Mouse (Mus musculus) heart, adult 2 months (tissue): ENCODE results near the gene Nos1ap. TPM values are rescaled to one million over a fixed set of nuclear protein-coding genes. Genes with fewer than 3 reads are reported as not detected.

Experiments used
- DNase-seq, 2 experiments: peaks; one replicate each; pipeline ENCODE4 v3.0.0; 2021
- H3K27ac ChIP-seq: fragments of 200-600 bp; 2 replicates; pipeline ENCODE4 v1.8.1; 2022
- H3K27me3 ChIP-seq: fragments of 200-500 bp; 2 replicates; pipeline ENCODE4 v1.6.1; 2012; ENCODE audit warnings: mild to moderate bottlenecking, low read length, inconsistent platforms, mixed read lengths; ENCODE audit not compliant: control insufficient read depth, insufficient read depth
- H3K36me3 ChIP-seq: fragments of 200-500 bp; 2 replicates; pipeline ENCODE4 v1.6.1; 2012; ENCODE audit warnings: low read length, inconsistent platforms; ENCODE audit not compliant: control insufficient read depth, insufficient read depth
- H3K4me1 ChIP-seq: fragments of 200-500 bp; 2 replicates; pipeline ENCODE4 v1.6.1; 2011; ENCODE audit warnings: low read length; ENCODE audit not compliant: control insufficient read depth, insufficient read depth
- H3K4me3 ChIP-seq: fragments of 200-600 bp; 2 replicates; pipeline ENCODE4 v1.8.1; 2022
- H3K79me2 ChIP-seq: fragments of 200-500 bp; replicated peaks from 2 replicates; pipeline ENCODE4 v1.6.1; 2012; ENCODE audit warnings: mild to moderate bottlenecking, inconsistent platforms, low read length, moderate library complexity, mixed read lengths; ENCODE audit not compliant: control insufficient read depth, insufficient read depth
- H3K9ac ChIP-seq: fragments of 200-500 bp; 2 replicates; pipeline ENCODE4 v1.6.1; 2012; ENCODE audit warnings: low read depth, mild to moderate bottlenecking, control low read depth, inconsistent platforms, low read length, mixed read lengths
- CTCF ChIP-seq: fragments of 200-600 bp; IDR thresholded peaks from 2 replicates; pipeline ENCODE4 v1.8.1; 2022; ENCODE audit warnings: antibody characterized with exemption, mild to moderate bottlenecking, moderate library complexity
- EP300 ChIP-seq: fragments of 200-500 bp; IDR thresholded peaks from 2 replicates; pipeline ENCODE4 v1.6.1; 2011; ENCODE audit warnings: low read depth, low read length, control low read depth; ENCODE audit not compliant: insufficient read depth
- POLR2A ChIP-seq: fragments of 200-500 bp; IDR thresholded peaks from 2 replicates; pipeline ENCODE4 v1.6.1; 2011; ENCODE audit warnings: mild to moderate bottlenecking, low read depth, low read length, control low read depth; ENCODE audit not compliant: insufficient read depth
- WGBS: fragments of 180-500 bp; shearing (Covaris S2); methylation state at CpG from one replicate; pipeline ENCODE4 v1.1.7; 2018; 5-methylcytosine and 5-hydroxymethylcytosine counted together
- intact Hi-C: fragments of 180-260 bp; cut with DNase I; formaldehyde crosslinking; loops from one replicate; pipeline ENCODE4 v1.15.1; 2025
- polyA plus RNA-seq: library from polyadenylated mRNA; depleted of rRNA; stranded (reverse); fragments of >200 nt; gene quantifications from 2 replicates; pipeline ENCODE4 v1.2.3, GENCODE M21; 2012
- total RNA-seq, 2 experiments: library from RNA; stranded (reverse); gene quantifications; 2 replicates each; pipeline ENCODE4 v1.2.3; 2021

The Nos1ap gene
- total and polyA plus RNA-seq, 3 experiments: 11.5 to 24.0 (median 22.0) TPM

DNA sequence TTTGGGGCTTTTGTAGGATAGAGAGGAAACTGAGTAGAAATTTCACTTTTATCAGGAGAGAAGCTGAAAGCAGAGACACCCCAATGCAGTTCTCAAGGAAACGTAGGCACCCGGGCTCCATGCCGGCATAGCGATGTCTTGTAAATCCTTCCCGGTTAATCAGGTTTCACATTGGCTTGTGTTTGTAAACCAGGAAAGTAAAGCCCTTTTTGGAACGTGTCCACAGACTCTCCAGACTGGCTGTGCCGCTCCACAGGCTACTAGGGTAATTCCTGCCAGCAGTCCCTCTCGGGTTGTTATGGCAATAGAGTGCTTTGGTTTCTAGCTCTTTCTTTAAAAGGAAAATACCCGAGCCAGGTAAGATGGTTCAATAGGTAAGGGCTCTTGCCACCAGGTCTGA, 40.6 kb downstream of the Nos1ap start:
- Histone ChIP-seq H3K4me3 (no peak overlapping the region), H3K79me2 (no peaks in the 10 kb centered on the region), H3K27me3 (no peaks in the 10 kb centered on the region), H3K9ac (no peak overlapping the region), H3K27ac (peak overlapping the region; percentile 62), H3K4me1 (peaks cover 3% of the 10 kb centered on the region), H3K36me3 (no peaks in the 10 kb centered on the region; the same call in 1 of the 2 replicates)
- intact Hi-C loops: no loop called here
- TF ChIP-seq CTCF (no peak), EP300 (no peak), POLR2A (no peak)
- peak in 1 of 2 experiments; percentile 41 for DNase-seq
- WGBS: 42% methylated on average over 9 of the region's 9 CpGs

DNA sequence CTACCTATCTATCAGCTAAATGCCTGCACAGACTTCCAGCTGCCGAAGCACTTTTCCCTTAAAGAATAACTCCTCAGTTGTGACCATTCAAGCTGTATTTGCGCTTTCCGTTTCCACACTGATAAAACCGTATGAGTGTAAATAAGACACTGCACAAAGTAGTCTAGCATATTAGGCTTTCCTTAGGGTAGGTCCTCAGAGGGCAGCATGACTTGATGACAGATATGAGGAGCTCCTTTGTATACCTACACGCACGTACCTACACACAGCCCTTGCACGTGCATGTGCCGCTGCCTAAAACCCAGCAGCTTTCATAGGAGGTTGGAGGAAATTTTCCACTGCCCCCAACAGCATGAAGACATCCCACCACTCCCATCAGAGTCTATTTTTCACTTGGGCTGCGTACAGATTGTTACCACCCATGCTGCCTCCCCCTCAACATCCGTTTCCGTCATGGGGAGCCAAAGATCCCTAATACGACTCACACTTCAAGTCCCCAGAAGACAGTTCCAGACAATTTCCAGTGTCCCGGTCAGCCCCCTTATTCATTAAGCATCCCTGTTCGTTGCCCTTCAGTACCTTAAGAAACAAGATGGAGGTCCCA, 41.4 kb downstream of the Nos1ap start:
- 60% methylated on average over 14 of the region's 14 CpGs for WGBS
- Histone ChIP-seq H3K36me3 (no peaks in the 10 kb centered on the region; the same call in 1 of the 2 replicates), H3K4me1 (peaks cover 3% of the 10 kb centered on the region), H3K4me3 (no peak overlapping the region), H3K9ac (no peak overlapping the region), H3K27me3 (no peaks in the 10 kb centered on the region), H3K79me2 (no peaks in the 10 kb centered on the region), H3K27ac (peak overlapping the region; percentile 62; the same call in 1 of the 2 replicates)
- no peak for TF ChIP-seq POLR2A
- no peak for DNase-seq
- intact Hi-C loops: no loop called here

DNA sequence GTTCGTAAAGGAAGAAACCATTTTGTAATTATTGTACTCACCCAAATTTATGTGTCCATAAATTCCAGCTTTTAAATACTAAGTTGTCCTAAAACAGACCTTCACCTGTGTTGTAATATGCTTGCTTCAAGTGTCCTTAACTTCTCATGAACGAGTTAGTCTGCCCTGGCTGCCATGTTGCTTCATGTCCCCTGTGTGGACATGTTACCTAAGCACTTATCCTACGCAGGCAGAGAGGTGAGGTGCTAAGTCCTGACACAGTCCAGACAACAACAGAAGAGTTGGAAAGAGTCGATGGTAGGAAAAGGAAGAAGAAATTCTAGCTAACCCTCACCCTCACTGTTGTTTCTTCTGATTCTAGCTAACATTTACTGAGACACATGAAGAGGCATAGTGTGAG, 43.4 kb downstream of the Nos1ap start:
- intact Hi-C loops: no loop called here
- TF ChIP-seq POLR2A (no peak), EP300 (no peak)
- Histone ChIP-seq H3K27ac (no peak overlapping the region), H3K4me1 (peaks cover 3% of the 10 kb centered on the region), H3K36me3 (no peaks in the 10 kb centered on the region; the same call in 1 of the 2 replicates), H3K9ac (no peak overlapping the region), H3K79me2 (no peaks in the 10 kb centered on the region), H3K4me3 (no peak overlapping the region), H3K27me3 (no peaks in the 10 kb centered on the region)
- no peak for DNase-seq
- WGBS: 80% methylated on average over 4 of the region's 4 CpGs

DNA sequence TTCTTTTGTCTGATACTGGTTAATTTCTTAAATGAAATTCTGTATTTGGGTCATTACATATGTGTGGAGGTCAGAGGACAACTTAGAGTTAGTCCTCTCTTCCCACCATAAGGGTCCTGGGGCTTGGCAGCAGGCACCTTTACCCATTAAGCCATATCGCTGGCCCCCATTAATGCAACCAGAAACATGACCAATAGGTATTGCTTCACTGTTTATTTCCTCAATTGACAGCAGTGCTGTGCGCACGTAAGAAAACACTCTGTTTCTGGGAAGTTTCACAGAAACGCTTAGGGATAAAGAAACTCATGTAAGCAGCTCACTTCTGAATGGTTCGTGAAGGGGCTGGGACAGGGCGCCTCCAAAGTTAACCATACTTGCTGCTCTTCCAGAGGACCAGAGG, 44.4 kb downstream of the Nos1ap start:
- Histone ChIP-seq H3K9ac (no peak overlapping the region), H3K79me2 (no peaks in the 10 kb centered on the region), H3K36me3 (no peaks in the 10 kb centered on the region; the same call in 1 of the 2 replicates), H3K27ac (no peak overlapping the region), H3K27me3 (no peaks in the 10 kb centered on the region), H3K4me3 (no peak overlapping the region), H3K4me1 (peaks cover 1% of the 10 kb centered on the region)
- intact Hi-C loops: no loop called here
- DNase-seq: no peak
- 89% methylated on average over 6 of the region's 6 CpGs for WGBS
- TF ChIP-seq POLR2A (no peak), CTCF (no peak), EP300 (no peak)

DNA sequence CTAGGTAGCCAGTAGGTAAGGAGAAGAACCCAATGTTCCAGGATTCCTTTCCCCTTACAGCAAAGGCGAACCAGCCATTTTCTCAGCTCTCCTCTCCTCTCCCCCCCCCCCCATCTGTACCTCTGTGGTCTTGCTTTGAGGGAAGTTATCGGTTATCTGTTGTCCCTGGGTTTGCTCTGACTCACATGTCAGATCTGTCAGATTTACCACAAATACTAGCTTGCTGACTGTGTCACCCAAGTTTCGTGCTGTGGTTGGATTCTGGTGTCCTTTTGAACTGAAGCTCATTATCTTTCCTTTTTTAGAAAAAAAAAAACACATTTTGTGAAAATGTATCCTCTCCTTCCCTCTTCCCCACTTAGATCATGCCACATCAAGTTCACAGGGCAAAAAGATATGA, 50.2 kb downstream of the Nos1ap start:
- intact Hi-C loops: no loop called here
- Histone ChIP-seq H3K79me2 (no peaks in the 10 kb centered on the region), H3K27ac (peak overlapping the region; percentile 60), H3K9ac (no peak overlapping the region), H3K4me1 (peaks cover 10% of the 10 kb centered on the region), H3K36me3 (no peaks in the 10 kb centered on the region), H3K4me3 (no peak overlapping the region), H3K27me3 (no peaks in the 10 kb centered on the region)
- 62% methylated on average over 3 of the region's 3 CpGs for WGBS
- DNase-seq: no peak
- TF ChIP-seq CTCF (no peak), POLR2A (no peak), EP300 (no peak)

DNA sequence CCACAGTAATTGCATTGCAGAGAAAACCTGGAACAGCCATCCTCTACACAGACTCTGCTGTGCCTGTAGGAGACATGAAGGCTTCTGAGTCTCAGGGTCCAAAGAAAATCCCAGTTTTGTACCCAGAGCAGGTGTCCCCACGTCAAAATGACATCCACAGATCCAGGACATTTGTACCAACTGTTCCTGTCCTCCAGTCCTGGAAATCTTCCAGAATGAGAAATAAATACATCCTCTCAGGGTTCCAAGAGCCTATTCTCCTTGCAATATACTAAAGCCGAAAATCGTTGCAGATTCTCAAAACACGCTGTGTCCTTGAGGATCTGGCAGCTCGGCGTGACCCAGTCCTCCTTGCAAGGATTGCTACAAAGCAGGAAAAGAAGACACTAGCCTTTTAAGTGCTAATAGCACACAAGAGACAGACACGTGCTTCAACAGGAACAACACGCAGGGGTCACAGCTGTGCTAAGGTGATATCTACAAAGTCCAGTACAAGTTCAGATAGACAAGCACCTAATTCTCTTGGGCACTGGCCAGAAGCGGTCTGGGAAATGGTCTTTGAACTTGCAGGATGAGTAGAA, 51.1 kb downstream of the Nos1ap start:
- DNase-seq: no peak
- peaks cover 10% of the 10 kb centered on the region for H3K4me1 ChIP-seq
- H3K79me2 ChIP-seq: no peaks in the 10 kb centered on the region
- H3K27me3 ChIP-seq: no peaks in the 10 kb centered on the region
- no peak overlapping the region for H3K4me3 ChIP-seq
- no peak overlapping the region for H3K9ac ChIP-seq
- H3K36me3 ChIP-seq: no peaks in the 10 kb centered on the region
- peak overlapping the region; percentile 60 for H3K27ac ChIP-seq
- intact Hi-C loops: no loop called here
- 34% methylated on average over 9 of the region's 9 CpGs for WGBS
- TF ChIP-seq POLR2A (no peak), CTCF (no peak), EP300 (no peak)
